Comparison of ENCODE assay signal across 26 mouse cellular contexts in the genomic region with DNA sequence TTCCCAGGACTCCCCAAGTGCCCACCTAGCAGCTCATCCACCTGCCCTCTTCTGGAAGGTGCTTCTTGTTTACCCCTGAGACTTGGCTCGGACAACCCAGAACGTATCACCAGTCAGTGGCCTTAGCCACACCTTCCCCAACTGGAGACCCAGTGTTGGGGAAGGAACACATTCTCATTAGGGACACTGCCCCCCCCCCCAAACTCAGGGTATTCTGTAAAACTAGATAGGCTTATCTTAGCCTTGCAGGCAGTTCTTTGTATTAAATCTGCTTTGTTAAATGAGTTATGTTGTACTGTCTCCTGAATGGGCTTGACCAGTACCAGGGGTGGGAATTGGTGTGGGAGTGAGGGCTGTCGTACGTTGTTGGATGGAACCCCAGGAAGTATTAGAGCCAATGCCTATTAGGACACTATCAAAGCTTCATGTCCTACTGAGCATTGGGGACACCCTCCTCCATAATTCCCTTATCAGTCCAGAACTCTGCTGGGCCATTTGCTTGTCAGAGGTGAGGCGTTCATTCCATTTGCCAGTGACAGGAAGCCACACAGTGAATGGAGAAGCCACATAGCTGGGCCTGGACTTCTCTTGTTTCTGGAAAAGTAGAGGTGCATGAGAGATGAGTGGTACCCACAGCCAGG. TPM values are rescaled to one million over a fixed set of nuclear protein-coding genes. Genes with fewer than 3 reads are reported as not detected.
DNase-seq lines count a peak whose midpoint lies in the region; ATAC-seq lines count a peak whose summit lies in the region.
"Had no signal": no experiment of that assay in that cellular context is flagged by ENCODE, and none has a peak within 500 bp of the region (broad histone marks: within the 10 kb centered on the region; RNA-seq: fewer than 3 reads in every experiment).

No protein-coding gene starts in this region.

- no peak overlapping the region for H3K9ac ChIP-seq in liver, embryonic 11.5 days (ENCODE audit: low read depth, low read length)
- no peak overlapping the region for H3K9ac ChIP-seq in intestine, embryonic 16.5 days (ENCODE audit: low read depth, low read length)
- H3K9ac ChIP-seq in liver, embryonic 16.5 days (ENCODE audit: low read depth, low read length), result no peak overlapping the region
- no peak overlapping the region for H3K9ac ChIP-seq in hindbrain, embryonic 11.5 days (ENCODE audit: low read depth, low read length)
- H3K9ac ChIP-seq: forebrain, embryonic 15.5 days; heart, embryonic 12.5 days; hindbrain, embryonic 13.5 days; limb, embryonic 12.5 days; neural tube, embryonic 12.5 days; stomach, embryonic 15.5 days had no signal

- no peak overlapping the region for H3K4me2 ChIP-seq in liver, embryonic 11.5 days
- H3K4me2 ChIP-seq in intestine, embryonic 16.5 days (ENCODE audit: low read depth, low read length), result no peak overlapping the region
- no peak overlapping the region for H3K4me2 ChIP-seq in liver, embryonic 16.5 days (ENCODE audit: low read depth, low read length)
- no peak overlapping the region for H3K4me2 ChIP-seq in hindbrain, embryonic 11.5 days (replicated peaks; ENCODE audit: low read depth, low read length)
- H3K4me2 ChIP-seq: forebrain, embryonic 15.5 days; heart, embryonic 12.5 days; hindbrain, embryonic 13.5 days; limb, embryonic 12.5 days; neural tube, embryonic 12.5 days; stomach, embryonic 15.5 days had no signal

- H3K36me3 ChIP-seq in liver, embryonic 11.5 days (ENCODE audit: control insufficient read depth, insufficient read depth, low read length), result peaks cover 30% of the 10 kb centered on the region
- H3K36me3 ChIP-seq in intestine, embryonic 16.5 days (ENCODE audit: control insufficient read depth, insufficient read depth, low read length), result peaks cover 22% of the 10 kb centered on the region
- H3K36me3 ChIP-seq in liver, embryonic 16.5 days (ENCODE audit: control insufficient read depth, insufficient read depth), result peaks cover 8% of the 10 kb centered on the region
- peaks cover 10% of the 10 kb centered on the region for H3K36me3 ChIP-seq in hindbrain, embryonic 11.5 days (ENCODE audit: control insufficient read depth, insufficient read depth, low read length)

- H3K4me1 ChIP-seq in liver, embryonic 11.5 days (replicated peaks; ENCODE audit: control insufficient read depth, insufficient read depth, low read length), result no peaks in the 10 kb centered on the region; the same call in 1 of the 2 replicates
- H3K4me1 ChIP-seq in intestine, embryonic 16.5 days (ENCODE audit: control insufficient read depth, insufficient read depth, low read length), result peaks cover 8% of the 10 kb centered on the region
- H3K4me1 ChIP-seq in liver, embryonic 16.5 days (ENCODE audit: control insufficient read depth, low read depth, low read length), result no peaks in the 10 kb centered on the region
- no peaks in the 10 kb centered on the region for H3K4me1 ChIP-seq in hindbrain, embryonic 11.5 days (replicated peaks; ENCODE audit: control insufficient read depth, insufficient read depth, low read length)
- H3K4me1 ChIP-seq: embryonic facial prominence, embryonic 10.5 days; forebrain, embryonic 15.5 days; heart, embryonic 12.5 days; hindbrain, embryonic 13.5 days; limb, embryonic 12.5 days; neural tube, embryonic 12.5 days; stomach, embryonic 15.5 days had no signal

- peak; percentile 80 for ATAC-seq in liver, embryonic 11.5 days (replicated peaks; ENCODE audit: low FRiP score)
- peak; percentile 61 for ATAC-seq in intestine, embryonic 16.5 days
- ATAC-seq in liver, embryonic 16.5 days (ENCODE audit: low read depth), result peak; percentile 53
- no peak for ATAC-seq in hindbrain, embryonic 11.5 days (ENCODE audit: low FRiP score)
- ATAC-seq: forebrain, embryonic 15.5 days had no signal

- H3K27ac ChIP-seq in liver, embryonic 11.5 days (ENCODE audit: low read depth, low read length), result no peak overlapping the region
- H3K27ac ChIP-seq in intestine, embryonic 16.5 days (ENCODE audit: low read length), result peak overlapping the region; percentile 92
- H3K27ac ChIP-seq in liver, embryonic 16.5 days (ENCODE audit: low read length), result no peak overlapping the region
- H3K27ac ChIP-seq in hindbrain, embryonic 11.5 days (ENCODE audit: low read depth, low read length), result no peak overlapping the region
- H3K27ac ChIP-seq: embryonic facial prominence, embryonic 10.5 days; forebrain, embryonic 15.5 days; hindbrain, embryonic 13.5 days; layer of hippocampus, adult 2 months; limb, embryonic 12.5 days; neural tube, embryonic 12.5 days; stomach, embryonic 15.5 days had no signal

- DNase-seq in liver, embryonic 11.5 days (ENCODE audit: low spot score), result no peak
- no peak for DNase-seq in liver
- DNase-seq in thymus, postnatal 14 days, result no peak
- DNase-seq in embryo, embryonic 10.5 days (ENCODE audit: low spot score), result no peak
- DNase-seq in hindbrain, embryonic 11.5 days (ENCODE audit: low spot score), result no peak
- DNase-seq: cerebellum, adult 8-10 months; heart, postnatal 14 days; layer of hippocampus, postnatal 36 days; lung, adult 2 months; lung, postnatal 14 days; midbrain, embryonic 14.5 days; right cerebral cortex, postnatal 4 days; thymus, postnatal 36 days had no signal

- H3K27me3 ChIP-seq in liver, embryonic 11.5 days (replicated peaks; ENCODE audit: control insufficient read depth, insufficient read depth, low read length), result no peaks in the 10 kb centered on the region
- no peaks in the 10 kb centered on the region for H3K27me3 ChIP-seq in intestine, embryonic 16.5 days (replicated peaks; ENCODE audit: control insufficient read depth, insufficient read depth, low read length)
- H3K27me3 ChIP-seq in liver, embryonic 16.5 days (ENCODE audit: control insufficient read depth, insufficient read depth, low read depth, low read length), result no peaks in the 10 kb centered on the region
- H3K27me3 ChIP-seq in hindbrain, embryonic 11.5 days (ENCODE audit: control insufficient read depth, insufficient read depth, low read length), result no peaks in the 10 kb centered on the region
- H3K27me3 ChIP-seq: forebrain, embryonic 15.5 days; heart, embryonic 12.5 days; hindbrain, embryonic 13.5 days; limb, embryonic 12.5 days; megakaryocyte, embryonic 14.5 days; neural tube, embryonic 12.5 days; stomach, embryonic 15.5 days had no signal

- H3K9me3 ChIP-seq in liver, embryonic 11.5 days (ENCODE audit: control insufficient read depth, low read length), result no peaks in the 10 kb centered on the region
- no peaks in the 10 kb centered on the region for H3K9me3 ChIP-seq in intestine, embryonic 16.5 days (ENCODE audit: control insufficient read depth, low read length)
- H3K9me3 ChIP-seq in liver, embryonic 16.5 days (replicated peaks; ENCODE audit: control insufficient read depth, low read length), result no peaks in the 10 kb centered on the region
- no peaks in the 10 kb centered on the region for H3K9me3 ChIP-seq in hindbrain, embryonic 11.5 days (ENCODE audit: control insufficient read depth, low read length)
- H3K9me3 ChIP-seq: embryonic facial prominence, embryonic 10.5 days; forebrain, embryonic 15.5 days; hindbrain, embryonic 13.5 days; limb, embryonic 12.5 days; neural tube, embryonic 12.5 days; stomach, embryonic 15.5 days had no signal

- 66% methylated on average over 5 of the region's 5 CpGs for WGBS in liver, embryonic 11.5 days
- WGBS in intestine, embryonic 16.5 days, result 81% methylated on average over 5 of the region's 5 CpGs
- 26% methylated on average over 5 of the region's 5 CpGs for WGBS in liver, embryonic 16.5 days (ENCODE audit: insufficient replicate concordance)
- 90% methylated on average over 5 of the region's 5 CpGs for WGBS in hindbrain, embryonic 11.5 days

- H3K4me3 ChIP-seq in liver, embryonic 11.5 days (ENCODE audit: low read depth, low read length), result no peak overlapping the region
- H3K4me3 ChIP-seq in intestine, embryonic 16.5 days (ENCODE audit: low read length), result no peak overlapping the region
- no peak overlapping the region for H3K4me3 ChIP-seq in liver, embryonic 16.5 days (ENCODE audit: low read depth, low read length)
- no peak overlapping the region for H3K4me3 ChIP-seq in hindbrain, embryonic 11.5 days (ENCODE audit: low read depth, low read length)
- H3K4me3 ChIP-seq: embryonic facial prominence, embryonic 10.5 days; forebrain, embryonic 15.5 days; heart, embryonic 12.5 days; hindbrain, embryonic 13.5 days; layer of hippocampus, adult 2 months; limb, embryonic 12.5 days; megakaryocyte, embryonic 14.5 days; neural tube, embryonic 12.5 days; stomach, embryonic 15.5 days had no signal

RNA-seq across cellular contexts. Expression of a gene that starts 18.4 kb away (rescaled TPM):
- not detected in 2 replicates for polyA plus RNA-seq in liver, embryonic 11.5 days (2014; fragmentation: Nextera tagmentation; extraction: Ambion mirVana)
- polyA plus RNA-seq in intestine, embryonic 16.5 days (2015; fragmentation: Nextera tagmentation; extraction: Ambion mirVana), result not detected in 2 replicates
- polyA plus RNA-seq in liver, embryonic 16.5 days (2015; fragmentation: Nextera tagmentation; extraction: Ambion mirVana), result not detected in 2 replicates
- not detected in 2 replicates for polyA plus RNA-seq in hindbrain, embryonic 11.5 days (2014; fragmentation: Nextera tagmentation; extraction: Ambion mirVana)
- polyA plus RNA-seq: brain, embryonic 14.5 days; C2C12; embryonic facial prominence, embryonic 10.5 days; forebrain, embryonic 15.5 days; heart, embryonic 12.5 days; hindbrain, embryonic 13.5 days; limb, embryonic 12.5 days; lung, adult 2 months; midbrain, embryonic 14.5 days; neural tube, embryonic 12.5 days; stomach, embryonic 15.5 days had no signal

RNA-seq across cellular contexts. Expression of a gene that starts 25.3 kb away (rescaled TPM):
- polyA plus RNA-seq in liver, embryonic 11.5 days (2014; fragmentation: Nextera tagmentation; extraction: Ambion mirVana), result 66.9 and 75.9 TPM in 2 replicates
- polyA plus RNA-seq in intestine, embryonic 16.5 days (2015; fragmentation: Nextera tagmentation; extraction: Ambion mirVana), result 98.0 and 105 TPM in 2 replicates
- polyA plus RNA-seq in liver, embryonic 16.5 days (2015; fragmentation: Nextera tagmentation; extraction: Ambion mirVana), result 59.4 and 76.8 TPM in 2 replicates
- 85.7 and 88.4 TPM in 2 replicates for polyA plus RNA-seq in hindbrain, embryonic 11.5 days (2014; fragmentation: Nextera tagmentation; extraction: Ambion mirVana)

RNA-seq across cellular contexts. Expression of a gene that starts 25.6 kb away (rescaled TPM):
- polyA plus RNA-seq in liver, embryonic 11.5 days (2014; fragmentation: Nextera tagmentation; extraction: Ambion mirVana), result 8.6 and 12.7 TPM in 2 replicates
- 25.4 and 29.4 TPM in 2 replicates for polyA plus RNA-seq in intestine, embryonic 16.5 days (2015; fragmentation: Nextera tagmentation; extraction: Ambion mirVana)
- 9.1 TPM in 2 replicates for polyA plus RNA-seq in liver, embryonic 16.5 days (2015; fragmentation: Nextera tagmentation; extraction: Ambion mirVana)
- 6.0 and 8.8 TPM in 2 replicates for polyA plus RNA-seq in hindbrain, embryonic 11.5 days (2014; fragmentation: Nextera tagmentation; extraction: Ambion mirVana)
